Mouse (Mus musculus): ENCODE data around the gene Lgals1. TPM values are rescaled to one million over a fixed set of nuclear protein-coding genes. Genes with fewer than 3 reads are reported as not detected.
"Not testable (repeated sequence)": the region's sequence is repeated elsewhere in the genome, so short reads cannot be mapped to it uniquely, and the experiment has no call there.

Gene Lgals1
- polyA plus RNA-seq (2016; fragmentation: Nextera tagmentation; extraction: Ambion mirVana), result 427 and 466 TPM in 2 replicates

DNA sequence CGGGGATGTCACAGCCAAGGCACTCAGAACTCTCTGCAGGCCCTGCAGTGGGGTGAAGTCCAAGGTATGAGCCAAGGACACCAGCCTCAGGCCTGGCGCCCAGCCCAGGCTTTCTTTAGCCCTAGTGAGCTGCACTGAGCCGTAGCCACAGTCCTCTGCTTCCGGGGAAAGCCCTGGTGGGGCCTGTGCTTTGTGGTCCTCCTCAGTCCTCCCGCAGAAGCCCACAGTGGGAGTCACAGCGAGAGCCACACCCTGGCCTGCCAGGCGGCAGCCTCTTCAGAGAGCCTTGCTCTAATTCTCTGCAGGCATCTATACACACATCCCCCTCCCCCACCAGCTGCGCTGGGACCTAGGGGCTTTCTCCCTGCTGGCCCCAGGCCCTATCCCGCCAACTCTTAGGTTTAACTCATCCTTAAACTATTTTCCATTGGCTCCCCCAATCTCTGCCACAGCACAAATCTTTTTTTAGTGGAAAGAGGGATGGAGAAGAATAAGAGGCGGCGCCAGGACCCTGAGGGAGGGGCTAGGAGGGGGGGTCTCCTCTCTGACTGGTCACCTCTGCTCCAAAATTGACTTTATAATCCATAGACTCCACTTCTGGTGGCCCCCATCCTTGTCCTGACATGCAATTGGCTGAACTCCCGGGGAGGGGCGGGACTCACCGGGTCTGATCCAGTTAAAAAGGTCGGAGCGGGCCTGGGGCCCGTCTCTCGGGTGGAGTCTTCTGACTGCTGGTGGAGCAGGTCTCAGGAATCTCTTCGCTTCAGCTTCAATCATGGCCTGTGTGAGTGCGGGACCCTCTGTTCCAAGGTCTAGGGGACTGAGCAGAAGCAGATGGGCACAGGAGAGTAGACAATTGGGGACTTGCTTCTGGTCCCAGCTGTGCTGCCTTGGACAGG lies at the start of gene Lgals1:
Gene Lgals1, plus strand, starts transcription at position 705 of the 899 bp plus-strand sequence.
- Histone ChIP-seq H3K4me3 (peak within 1 kb of the TSS; percentile 62), H3K27me3 (ENCODE audit: insufficient read depth, poor library complexity, severe bottlenecking) (no peaks in the 10 kb centered on the region), H3K4me1 (peaks cover 52% of the 10 kb centered on the region), H3K27ac (peak within 1 kb of the TSS; percentile 92), H3K9me3 (no peaks in the 10 kb centered on the region), H3K36me3 (peaks cover 13% of the 10 kb centered on the region)
- DNase-seq (ENCODE audit: low spot score), result peak; percentile 95
- WGBS, result 4% methylated on average over 20 of the region's 20 CpGs

GRCm38 (mm10) chr15:78876991-78877809 lies 49.3 kb upstream of the Lgals1 start, which contains the start of gene Gga1:
Gene Gga1 (plus strand): TSS chr15:78877190.
- Histone ChIP-seq H3K9me3 (no peaks in the 10 kb centered on the region), H3K36me3 (peaks cover 27% of the 10 kb centered on the region), H3K4me3 (peak within 1 kb of the TSS; percentile 84), H3K27me3 (ENCODE audit: insufficient read depth, poor library complexity, severe bottlenecking) (no peaks in the 10 kb centered on the region), H3K4me1 (peaks cover 47% of the 10 kb centered on the region), H3K27ac (peak within 1 kb of the TSS; percentile 99)
- peak; percentile 97 for DNase-seq (ENCODE audit: low spot score)
- WGBS, result 1% methylated on average over 86 of the region's 95 CpGs

- no peak for DNase-seq (ENCODE audit: low spot score)
- Histone ChIP-seq H3K4me1 (peaks cover 47% of the 10 kb centered on the region), H3K36me3 (peaks cover 34% of the 10 kb centered on the region), H3K27ac (peak overlapping the region; percentile 99), H3K9me3 (no peaks in the 10 kb centered on the region), H3K27me3 (ENCODE audit: insufficient read depth, poor library complexity, severe bottlenecking) (no peaks in the 10 kb centered on the region), H3K4me3 (peak overlapping the region; percentile 84)
- WGBS, result under 1% methylated on average over 17 of the region's 17 CpGs
These were observed 48.6 kb upstream of the Lgals1 start for GRCm38 (mm10) chr15:78877810-78878390.

GRCm38 (mm10) chr15:78878792-78879516 lies 47.6 kb upstream of the Lgals1 start:
- 55% methylated on average over 7 of the region's 7 CpGs for WGBS
- not testable (repeated sequence) for H3K4me3 ChIP-seq; DNase-seq (ENCODE audit: low spot score); H3K9me3 ChIP-seq; H3K27me3 ChIP-seq (ENCODE audit: insufficient read depth, poor library complexity, severe bottlenecking)
- Histone ChIP-seq H3K27ac (peak overlapping the region; percentile 44), H3K36me3 (peaks cover 45% of the 10 kb centered on the region), H3K4me1 (peaks cover 43% of the 10 kb centered on the region)

DNA sequence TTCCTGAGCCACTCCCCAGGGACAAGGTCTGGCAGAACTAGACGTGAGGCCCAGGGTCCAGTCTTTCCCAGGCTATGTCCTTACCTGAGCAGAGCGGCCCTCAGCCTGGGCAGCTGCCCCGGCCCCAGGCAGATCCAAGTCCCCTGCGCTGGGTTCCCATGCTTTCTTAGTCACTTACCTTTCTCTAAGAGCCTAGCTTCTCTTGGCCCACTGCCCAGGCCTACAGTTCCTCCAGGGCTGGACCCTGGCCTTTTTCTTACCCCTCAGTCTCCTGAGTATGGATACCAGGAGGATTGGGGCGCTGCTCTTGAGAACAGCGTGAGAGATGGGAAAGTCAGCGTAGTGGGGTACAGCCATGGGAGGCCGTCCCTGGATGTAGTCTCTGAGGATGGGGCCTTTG lies 46.1 kb upstream of the Lgals1 start:
- Histone ChIP-seq H3K27me3 (ENCODE audit: insufficient read depth, poor library complexity, severe bottlenecking) (no peaks in the 10 kb centered on the region), H3K27ac (no peak overlapping the region), H3K4me3 (no peak overlapping the region), H3K36me3 (peaks cover 58% of the 10 kb centered on the region), H3K4me1 (peaks cover 42% of the 10 kb centered on the region), H3K9me3 (no peaks in the 10 kb centered on the region)
- WGBS, result 94% methylated on average over 8 of the region's 8 CpGs
- no peak for DNase-seq (ENCODE audit: low spot score)

DNA sequence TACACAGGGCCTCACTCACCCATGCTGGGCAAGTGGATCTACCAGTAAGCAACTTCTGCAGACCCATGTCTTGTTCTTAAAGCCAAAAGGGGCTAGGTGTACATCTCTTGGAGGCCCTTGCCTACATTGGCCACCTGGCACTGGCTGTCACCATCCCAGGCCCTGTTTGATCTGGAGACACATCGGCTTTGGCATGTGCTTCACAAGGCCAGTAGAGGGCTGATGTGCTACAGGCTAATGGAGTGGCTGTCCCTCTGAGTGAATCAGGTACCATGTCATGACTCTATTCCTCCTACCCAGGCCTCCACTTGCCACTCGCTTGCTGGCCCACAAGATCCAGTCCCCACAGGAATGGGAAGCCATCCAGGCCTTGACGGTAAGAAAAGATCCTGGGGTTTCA lies 44.7 kb upstream of the Lgals1 start:
- no peak for DNase-seq (ENCODE audit: low spot score)
- Histone ChIP-seq H3K4me3 (no peak overlapping the region), H3K9me3 (no peaks in the 10 kb centered on the region), H3K36me3 (peaks cover 72% of the 10 kb centered on the region), H3K27ac (no peak overlapping the region), H3K4me1 (peaks cover 34% of the 10 kb centered on the region), H3K27me3 (ENCODE audit: insufficient read depth, poor library complexity, severe bottlenecking) (no peaks in the 10 kb centered on the region)
- WGBS, result 83% methylated on average over 3 of the region's 3 CpGs

- no peak for DNase-seq (ENCODE audit: low spot score)
- peaks cover 93% of the 10 kb centered on the region for H3K36me3 ChIP-seq
- no peaks in the 10 kb centered on the region for H3K27me3 ChIP-seq (ENCODE audit: insufficient read depth, poor library complexity, severe bottlenecking)
- peaks cover 60% of the 10 kb centered on the region for H3K4me1 ChIP-seq
- H3K27ac ChIP-seq, result peak overlapping the region; percentile 73
- no peaks in the 10 kb centered on the region for H3K9me3 ChIP-seq
- whole genome bisulfite sequencing, result 35% methylated on average over 13 of the region's 13 CpGs
- peak overlapping the region; percentile 16; the same call in 1 of the 2 replicates for H3K4me3 ChIP-seq
These were observed 37.1 kb upstream of the Lgals1 start for GRCm38 (mm10) chr15:78889401-78889853.

GRCm38 (mm10) chr15:78892440-78892839 lies 34.1 kb upstream of the Lgals1 start:
- 30% methylated on average over 7 of the region's 7 CpGs for WGBS
- Histone ChIP-seq H3K27me3 (ENCODE audit: insufficient read depth, poor library complexity, severe bottlenecking) (no peaks in the 10 kb centered on the region), H3K4me3 (peak overlapping the region; percentile 22), H3K27ac (peak overlapping the region; percentile 92), H3K36me3 (peaks cover 72% of the 10 kb centered on the region), H3K4me1 (peaks cover 90% of the 10 kb centered on the region), H3K9me3 (no peaks in the 10 kb centered on the region)
- DNase-seq (ENCODE audit: low spot score), result peak; percentile 95

- H3K27ac ChIP-seq, result peak overlapping the region; percentile 92
- peaks cover 49% of the 10 kb centered on the region for H3K36me3 ChIP-seq
- 69% methylated on average over 13 of the region's 13 CpGs for WGBS
- H3K9me3 ChIP-seq, result no peaks in the 10 kb centered on the region
- H3K27me3 ChIP-seq (ENCODE audit: insufficient read depth, poor library complexity, severe bottlenecking), result no peaks in the 10 kb centered on the region
- peak overlapping the region; percentile 12; the same call in 1 of the 2 replicates for H3K4me3 ChIP-seq
- DNase-seq (ENCODE audit: low spot score), result no peak
- peaks cover 90% of the 10 kb centered on the region for H3K4me1 ChIP-seq
These were observed 31.8 kb upstream of the Lgals1 start for GRCm38 (mm10) chr15:78894726-78895125.

GRCm38 (mm10) chr15:78895741-78896140 lies 30.8 kb upstream of the Lgals1 start:
- 75% methylated on average over 2 of the region's 2 CpGs for WGBS
- H3K4me1 ChIP-seq, result peaks cover 93% of the 10 kb centered on the region
- H3K27ac ChIP-seq, result peak overlapping the region; percentile 92
- H3K4me3 ChIP-seq, result no peak overlapping the region
- no peaks in the 10 kb centered on the region for H3K9me3 ChIP-seq
- DNase-seq (ENCODE audit: low spot score), result no peak
- peaks cover 42% of the 10 kb centered on the region for H3K36me3 ChIP-seq
- no peaks in the 10 kb centered on the region for H3K27me3 ChIP-seq (ENCODE audit: insufficient read depth, poor library complexity, severe bottlenecking)

DNA sequence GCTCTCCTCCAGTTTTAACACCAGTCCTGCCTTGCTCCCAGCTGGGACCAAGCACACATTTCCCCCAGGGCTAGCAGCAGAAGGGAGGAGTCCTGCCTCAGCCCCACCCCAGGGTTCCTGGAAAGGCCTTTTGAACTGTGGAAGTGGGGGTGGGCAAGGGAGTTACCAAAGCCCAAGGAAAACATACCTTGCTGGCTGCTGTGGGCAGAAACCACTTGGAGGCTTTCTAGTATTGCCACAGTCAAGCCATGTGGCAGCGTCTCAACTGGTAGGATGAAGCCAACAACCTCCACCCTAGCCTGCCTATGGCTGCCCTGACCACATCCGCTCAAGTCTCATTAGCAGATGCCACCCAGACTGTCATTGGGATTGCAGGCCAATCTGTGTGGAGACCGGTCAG lies 30.4 kb upstream of the Lgals1 start:
- peaks cover 38% of the 10 kb centered on the region for H3K36me3 ChIP-seq
- peak; percentile 90 for DNase-seq (ENCODE audit: low spot score)
- H3K27ac ChIP-seq, result peak overlapping the region; percentile 92
- no peak overlapping the region for H3K4me3 ChIP-seq
- WGBS, result 76% methylated on average over 3 of the region's 3 CpGs
- H3K9me3 ChIP-seq, result no peaks in the 10 kb centered on the region
- H3K27me3 ChIP-seq (ENCODE audit: insufficient read depth, poor library complexity, severe bottlenecking), result no peaks in the 10 kb centered on the region
- H3K4me1 ChIP-seq, result peaks cover 93% of the 10 kb centered on the region

DNA sequence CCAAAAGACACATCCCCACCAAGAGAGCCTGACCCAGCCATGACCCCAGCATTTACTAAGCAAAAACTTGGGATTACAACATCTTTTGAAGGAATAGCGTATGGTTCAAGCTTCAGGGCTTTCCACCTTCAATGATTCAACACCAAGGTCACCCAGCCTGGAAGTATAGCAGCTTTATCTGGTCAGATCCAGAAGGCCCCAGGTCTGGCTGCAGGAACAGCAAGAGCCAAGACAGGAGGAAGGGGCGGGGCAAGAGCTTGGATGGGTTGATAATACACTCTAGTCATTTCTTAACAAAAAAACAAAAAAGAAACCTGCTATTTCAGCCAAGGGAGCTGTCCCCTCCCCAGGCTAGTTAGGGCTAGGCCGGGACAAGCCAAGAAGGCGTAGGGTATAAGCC lies 29.0 kb upstream of the Lgals1 start:
- H3K27ac ChIP-seq, result peak overlapping the region; percentile 92
- H3K4me3 ChIP-seq, result no peak overlapping the region
- H3K9me3 ChIP-seq, result no peaks in the 10 kb centered on the region
- H3K4me1 ChIP-seq, result peaks cover 91% of the 10 kb centered on the region
- WGBS, result 74% methylated on average over 4 of the region's 4 CpGs
- H3K27me3 ChIP-seq (ENCODE audit: insufficient read depth, poor library complexity, severe bottlenecking), result no peaks in the 10 kb centered on the region
- no peak for DNase-seq (ENCODE audit: low spot score)
- peaks cover 35% of the 10 kb centered on the region for H3K36me3 ChIP-seq

All from heart, embryonic 10.5 days (tissue).